ENCODE assay signal across 13 mouse cellular contexts in genomic region chr2:29226671-29227070, GRCm38 (mm10).
"Had no signal": no experiment of that assay in that cellular context is flagged by ENCODE, and none has a peak within 500 bp of the region (broad histone marks: within the 10 kb centered on the region; RNA-seq: fewer than 3 reads in every experiment).

No protein-coding gene starts in this region.

- DNase-seq: cerebellum, adult 9-10 months; cerebellum, postnatal 14 days; cerebellum, postnatal 36 days; embryo, embryonic 11 days; forebrain, postnatal 0 days; gastrocnemius, adult 2 months; gastrocnemius, postnatal 10 days; gastrocnemius, postnatal 14 days; gastrocnemius, postnatal 25 days; gastrocnemius, postnatal 36 days; heart, adult 11 months; heart, adult 18-20 months; heart, adult 2 months had no signal
